Mouse (Mus musculus) hindbrain, embryonic 10.5 days (tissue): ENCODE results near the gene Psd. TPM values are rescaled to one million over a fixed set of nuclear protein-coding genes. Genes with fewer than 3 reads are reported as not detected.

Experiments used
- DNase-seq: peaks from one replicate; pipeline ENCODE4 v3.0.0-alpha.2; 2017; ENCODE audit warnings: low spot score
- H3K27ac ChIP-seq: fragments of 300-500 bp; sonication (generic); 2 replicates; pipeline ENCODE4 v1.5.1; 2016; ENCODE audit warnings: mild to moderate bottlenecking, moderate library complexity
- H3K27me3 ChIP-seq: fragments of 300-500 bp; sonication (generic); 2 replicates; pipeline ENCODE4 v1.6.1; 2016; ENCODE audit warnings: mild to moderate bottlenecking; ENCODE audit not compliant: poor library complexity, insufficient read depth, severe bottlenecking
- H3K36me3 ChIP-seq: fragments of 300-500 bp; sonication (generic); 2 replicates; pipeline ENCODE4 v1.6.1; 2016; ENCODE audit warnings: mild to moderate bottlenecking, moderate library complexity
- H3K4me1 ChIP-seq: fragments of 300-500 bp; sonication (generic); replicated peaks from 2 replicates; pipeline ENCODE4 v1.6.1; 2016; ENCODE audit warnings: mild to moderate bottlenecking
- H3K4me3 ChIP-seq: fragments of 300-500 bp; sonication (generic); 2 replicates; pipeline ENCODE4 v1.5.1; 2016; ENCODE audit warnings: mild to moderate bottlenecking, moderate library complexity
- H3K9me3 ChIP-seq: fragments of 300-500 bp; sonication (generic); 2 replicates; pipeline ENCODE4 v1.6.1; 2016; ENCODE audit warnings: mild to moderate bottlenecking, moderate library complexity
- WGBS: fragments of 180-500 bp; shearing (Covaris S2); methylation state at CpG from one replicate; pipeline ENCODE4 v1.1.7; 2016; 5-methylcytosine and 5-hydroxymethylcytosine counted together
- polyA plus RNA-seq: library from polyadenylated mRNA; unstranded; fragments of >200 nt; fragmentation: Nextera tagmentation; extraction: Ambion mirVana; gene quantifications from 2 replicates; pipeline ENCODE4 v1.2.1, GENCODE M21; 2016

The Psd gene
- polyA plus RNA-seq, 1 experiment from 2014 or later, result 9.7 TPM

- peaks cover 55% of the 10 kb centered on the region for H3K27me3 ChIP-seq
These were observed 20.7 kb downstream of the Psd start for GRCm38 (mm10) chr19:46306268-46306610.

GRCm38 (mm10) chr19:46305432-46306267, 21.3 kb downstream of the Psd start:
- peak; percentile 86 for DNase-seq
- peak overlapping the region; percentile 85 for H3K27ac ChIP-seq
- peaks cover 54% of the 10 kb centered on the region for H3K4me1 ChIP-seq
- peaks cover 49% of the 10 kb centered on the region for H3K27me3 ChIP-seq
- peaks cover 10% of the 10 kb centered on the region; the same call in 1 of the 2 replicates for H3K36me3 ChIP-seq
- peak overlapping the region; percentile 77 for H3K4me3 ChIP-seq
- WGBS, result under 1% methylated on average over 43 of the region's 43 CpGs
- H3K9me3 ChIP-seq, result no peaks in the 10 kb centered on the region

More at GRCm38 (mm10) chr19:46306268-46306610, 20.7 kb downstream of the Psd start:
- peaks cover 54% of the 10 kb centered on the region for H3K4me1 ChIP-seq
- DNase-seq, result no peak
- no peak overlapping the region for H3K27ac ChIP-seq
- peak overlapping the region; percentile 77 for H3K4me3 ChIP-seq
- no peaks in the 10 kb centered on the region for H3K9me3 ChIP-seq
- H3K36me3 ChIP-seq, result peaks cover 16% of the 10 kb centered on the region
- 55% methylated on average over 5 of the region's 5 CpGs for WGBS

- DNase-seq, result no peak
- Histone ChIP-seq H3K9me3 (no peaks in the 10 kb centered on the region), H3K4me3 (peak overlapping the region; percentile 77), H3K36me3 (peaks cover 4% of the 10 kb centered on the region; the same call in 1 of the 2 replicates), H3K27ac (peak overlapping the region; percentile 85), H3K4me1 (peaks cover 54% of the 10 kb centered on the region), H3K27me3 (peaks cover 42% of the 10 kb centered on the region)
- WGBS, result 1% methylated on average over 34 of the region's 34 CpGs
These were observed 22.0 kb downstream of the Psd start for GRCm38 (mm10) chr19:46304908-46305333.

- Histone ChIP-seq H3K4me3 (peak within 1 kb of the TSS; percentile 77), H3K9me3 (no peaks in the 10 kb centered on the region), H3K27ac (peak within 1 kb of the TSS; percentile 85), H3K36me3 (no peaks in the 10 kb centered on the region; the same call in 1 of the 2 replicates), H3K27me3 (peaks cover 36% of the 10 kb centered on the region), H3K4me1 (peaks cover 50% of the 10 kb centered on the region)
- under 1% methylated on average over 39 of the region's 39 CpGs for WGBS
- DNase-seq, result peak; percentile 92
These were observed 22.6 kb downstream of the Psd start, which contains the start of gene Nfkb2 for GRCm38 (mm10) chr19:46304216-46304841. Nfkb2 (plus strand) TSS chr19:46304320.

GRCm38 (mm10) chr19:46303251-46304215, 23.4 kb downstream of the Psd start:
- Histone ChIP-seq H3K27me3 (peaks cover 30% of the 10 kb centered on the region), H3K4me3 (peak overlapping the region; percentile 77), H3K27ac (peak overlapping the region; percentile 85; the same call in 1 of the 2 replicates), H3K36me3 (no peaks in the 10 kb centered on the region; the same call in 1 of the 2 replicates), H3K9me3 (no peaks in the 10 kb centered on the region), H3K4me1 (peaks cover 42% of the 10 kb centered on the region)
- DNase-seq, result no peak
- 57% methylated on average over 18 of the region's 18 CpGs for WGBS

GRCm38 (mm10) chr19:46302551-46302950, 24.4 kb downstream of the Psd start:
- no peak for DNase-seq
- H3K4me3 ChIP-seq, result no peak overlapping the region
- peaks cover 36% of the 10 kb centered on the region for H3K4me1 ChIP-seq
- no peaks in the 10 kb centered on the region for H3K9me3 ChIP-seq
- 84% methylated on average over 4 of the region's 4 CpGs for WGBS
- no peak overlapping the region for H3K27ac ChIP-seq
- no peaks in the 10 kb centered on the region for H3K36me3 ChIP-seq
- H3K27me3 ChIP-seq, result peaks cover 21% of the 10 kb centered on the region

- Histone ChIP-seq H3K4me3 (no peak overlapping the region), H3K4me1 (peaks cover 23% of the 10 kb centered on the region), H3K36me3 (no peaks in the 10 kb centered on the region), H3K27me3 (peaks cover 3% of the 10 kb centered on the region; the same call in 1 of the 2 replicates), H3K27ac (no peak overlapping the region), H3K9me3 (no peaks in the 10 kb centered on the region)
- 42% methylated on average over 8 of the region's 8 CpGs for WGBS
- peak; percentile 1 for DNase-seq
These were observed 26.5 kb downstream of the Psd start for GRCm38 (mm10) chr19:46300294-46301045.

- Histone ChIP-seq H3K36me3 (no peaks in the 10 kb centered on the region), H3K9me3 (no peaks in the 10 kb centered on the region), H3K27ac (no peak overlapping the region), H3K4me1 (no peaks in the 10 kb centered on the region), H3K4me3 (no peak overlapping the region), H3K27me3 (no peaks in the 10 kb centered on the region)
- no peak for DNase-seq
- 68% methylated on average over 4 of the region's 4 CpGs for WGBS
These were observed 30.0 kb downstream of the Psd start for GRCm38 (mm10) chr19:46296938-46297337.

GRCm38 (mm10) chr19:46290535-46291105, 36.3 kb downstream of the Psd start:
- DNase-seq, result no peak
- Histone ChIP-seq H3K4me1 (no peaks in the 10 kb centered on the region), H3K4me3 (no peak overlapping the region), H3K27ac (no peak overlapping the region), H3K36me3 (peaks cover 22% of the 10 kb centered on the region), H3K9me3 (no peaks in the 10 kb centered on the region), H3K27me3 (no peaks in the 10 kb centered on the region)
- WGBS, result 72% methylated on average over 12 of the region's 12 CpGs

GRCm38 (mm10) chr19:46287566-46287965, 39.4 kb downstream of the Psd start:
- Histone ChIP-seq H3K27me3 (no peaks in the 10 kb centered on the region), H3K9me3 (no peaks in the 10 kb centered on the region), H3K4me1 (no peaks in the 10 kb centered on the region), H3K27ac (no peak overlapping the region), H3K4me3 (no peak overlapping the region), H3K36me3 (peaks cover 52% of the 10 kb centered on the region)
- no peak for DNase-seq
- 85% methylated on average over 3 of the region's 3 CpGs for WGBS

- peaks cover 58% of the 10 kb centered on the region for H3K36me3 ChIP-seq
- no peak overlapping the region for H3K27ac ChIP-seq
- H3K4me3 ChIP-seq, result no peak overlapping the region
- H3K27me3 ChIP-seq, result no peaks in the 10 kb centered on the region
- WGBS, result 92% methylated on average over 3 of the region's 3 CpGs
- H3K9me3 ChIP-seq, result peaks cover 5% of the 10 kb centered on the region; the same call in 1 of the 2 replicates
- DNase-seq, result no peak
- no peaks in the 10 kb centered on the region for H3K4me1 ChIP-seq
These were observed 40.0 kb downstream of the Psd start for GRCm38 (mm10) chr19:46286926-46287325.
